Mouse (Mus musculus) liver, embryonic 11.5 days (tissue): ENCODE measurements around the gene Abcd1. TPM values are rescaled to one million over a fixed set of nuclear protein-coding genes. Genes with fewer than 3 reads are reported as not detected.

Source experiments
- ATAC-seq: fragments of 200-750 bp; cut with Nextera tagmentation; replicated peaks from 2 replicates; pipeline ENCODE4 v1.8.0; 2017; ENCODE audit warnings: moderate number of reproducible peaks, mild to moderate bottlenecking, moderate TSS enrichment, moderate library complexity; ENCODE audit not compliant: low FRiP score
- DNase-seq: peaks from one replicate; pipeline ENCODE4 v3.0.0-alpha.2; 2017; ENCODE audit warnings: low spot score
- H3K27ac ChIP-seq: fragments of 300-500 bp; sonication (generic); 2 replicates; pipeline ENCODE4 v1.5.1; 2014; ENCODE audit warnings: mild to moderate bottlenecking, low read depth, low read length, control low read depth
- H3K27me3 ChIP-seq: fragments of 300-500 bp; sonication (generic); replicated peaks from 2 replicates; pipeline ENCODE4 v1.6.1; 2014; ENCODE audit warnings: low read length, mixed read lengths; ENCODE audit not compliant: control insufficient read depth, insufficient read depth
- H3K36me3 ChIP-seq: fragments of 300-500 bp; sonication (generic); 2 replicates; pipeline ENCODE4 v1.6.1; 2014; ENCODE audit warnings: mild to moderate bottlenecking, low read length, moderate library complexity, mixed read lengths; ENCODE audit not compliant: control insufficient read depth, insufficient read depth
- H3K4me1 ChIP-seq: fragments of 300-500 bp; sonication (generic); replicated peaks from 2 replicates; pipeline ENCODE4 v1.6.1; 2014; ENCODE audit warnings: low read length, mixed read lengths; ENCODE audit not compliant: control insufficient read depth, insufficient read depth
- H3K4me2 ChIP-seq: fragments of 300-500 bp; sonication (generic); 2 replicates; pipeline ENCODE4 v1.6.1; 2014; ENCODE audit warnings: mild to moderate bottlenecking, control low read depth, moderate library complexity
- H3K4me3 ChIP-seq: fragments of 300-500 bp; sonication (generic); 2 replicates; pipeline ENCODE4 v1.5.1; 2014; ENCODE audit warnings: low read depth, low read length, control low read depth
- H3K9ac ChIP-seq: fragments of 300-500 bp; sonication (generic); 2 replicates; pipeline ENCODE4 v1.6.1; 2014; ENCODE audit warnings: low read depth, low read length, control low read depth
- H3K9me3 ChIP-seq: fragments of 300-500 bp; sonication (generic); 2 replicates; pipeline ENCODE4 v1.6.1; 2016; ENCODE audit warnings: low read length, inconsistent platforms, mixed read lengths; ENCODE audit not compliant: control insufficient read depth
- WGBS: fragments of 180-500 bp; shearing (Covaris S2); extraction: QIAGEN DNeasy Blood & Tissue Kit; methylation state at CpG from one replicate; pipeline ENCODE4 v1.1.7; 2014; 5-methylcytosine and 5-hydroxymethylcytosine counted together
- polyA plus RNA-seq: library from polyadenylated mRNA; unstranded; fragments of >200 nt; fragmentation: Nextera tagmentation; extraction: Ambion mirVana; gene quantifications from 2 replicates; pipeline ENCODE4 v1.2.1, GENCODE M21; 2014

Abcd1 gene
- polyA plus RNA-seq, 1 experiment from 2014 or later, result 13.3 TPM

DNA sequence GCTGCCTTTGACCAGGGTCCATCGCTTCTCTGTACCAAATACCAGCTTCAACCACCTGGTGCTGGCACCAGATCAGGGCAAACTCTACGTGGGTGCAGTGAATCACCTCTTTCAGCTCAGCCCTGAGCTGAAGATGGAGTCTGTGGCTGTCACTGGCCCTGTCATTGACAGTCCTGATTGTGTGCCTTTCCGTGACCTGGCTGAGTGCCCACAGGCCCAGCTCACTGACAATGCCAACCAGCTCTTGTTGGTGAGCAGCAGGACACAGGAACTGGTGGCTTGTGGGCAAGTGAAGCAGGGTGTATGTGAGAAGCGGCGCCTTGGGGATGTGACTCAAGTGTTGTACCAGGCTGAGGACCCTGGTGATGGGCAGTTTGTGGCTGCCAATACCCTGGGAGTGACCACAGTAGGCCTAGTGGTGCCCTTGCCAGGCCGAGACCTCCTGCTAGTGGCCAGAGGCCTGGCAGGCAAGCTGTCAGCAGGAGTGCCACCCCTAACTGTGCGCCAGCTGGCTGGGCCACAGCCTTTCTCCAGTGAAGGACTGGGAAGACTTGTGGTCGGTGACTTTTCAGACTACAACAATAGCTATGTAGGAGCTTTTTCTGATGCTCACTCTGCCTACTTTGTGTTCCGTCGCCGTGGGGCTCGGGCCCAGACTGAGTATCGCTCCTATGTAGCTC is 42.4 kb downstream of the Abcd1 start:
- 86% methylated on average over 13 of the region's 13 CpGs for WGBS
- peaks cover 8% of the 10 kb centered on the region for H3K27me3 ChIP-seq
- no peaks in the 10 kb centered on the region; the same call in 1 of the 2 replicates for H3K4me1 ChIP-seq
- no peak overlapping the region for H3K9ac ChIP-seq
- DNase-seq (no peak), ATAC-seq (no peak)
- H3K4me3 ChIP-seq, result no peak overlapping the region
- H3K9me3 ChIP-seq, result no peaks in the 10 kb centered on the region
- no peak overlapping the region for H3K27ac ChIP-seq
- H3K36me3 ChIP-seq, result no peaks in the 10 kb centered on the region
- no peak overlapping the region for H3K4me2 ChIP-seq

DNA sequence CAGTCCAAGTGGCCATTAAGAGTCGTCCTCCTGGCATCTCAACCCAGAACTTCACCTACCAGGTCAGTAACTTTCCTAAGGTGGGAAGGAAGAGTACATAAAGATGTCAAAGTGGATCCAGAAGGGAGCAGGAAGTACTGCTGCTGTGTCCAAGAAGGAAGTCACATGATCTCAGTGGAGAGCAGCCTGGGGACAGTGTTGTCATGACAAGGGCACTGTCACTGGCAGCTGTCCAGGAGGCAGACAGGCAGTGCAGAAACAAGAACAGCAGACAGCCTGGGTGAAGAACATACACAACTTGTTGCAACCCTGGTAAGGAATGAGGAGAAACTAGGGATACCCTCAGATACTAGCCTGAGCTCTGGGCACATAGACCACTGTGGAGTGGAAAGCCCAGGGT is 48.9 kb downstream of the Abcd1 start:
- WGBS, result 61% methylated on average over 1 of the region's 1 CpGs
- H3K27ac ChIP-seq, result no peak overlapping the region
- no peak for DNase-seq

DNA sequence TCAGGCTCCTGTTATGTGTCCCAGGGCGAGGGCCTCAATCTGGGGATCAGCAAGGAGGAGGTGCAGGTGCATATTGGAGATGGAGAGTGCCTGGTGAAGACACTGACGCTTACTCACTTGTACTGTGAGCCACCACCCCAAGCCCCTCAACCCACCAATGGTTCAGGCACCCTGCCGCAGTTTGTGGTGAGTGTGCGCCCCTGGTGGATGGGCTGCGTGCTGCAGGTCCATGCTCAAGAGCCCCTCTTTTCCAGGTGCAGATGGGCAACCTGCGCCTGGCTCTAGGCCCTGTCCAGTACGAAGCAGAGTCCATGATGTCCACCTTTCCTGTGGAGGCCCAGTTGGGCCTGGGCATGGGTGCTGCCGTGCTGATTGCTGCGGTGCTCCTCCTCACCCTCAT is 50.9 kb downstream of the Abcd1 start:
- DNase-seq (peak; percentile 41), ATAC-seq (no peak)
- WGBS, result 68% methylated on average over 9 of the region's 9 CpGs
- Histone ChIP-seq H3K9me3 (no peaks in the 10 kb centered on the region), H3K27ac (no peak overlapping the region), H3K36me3 (no peaks in the 10 kb centered on the region), H3K27me3 (no peaks in the 10 kb centered on the region; the same call in 1 of the 2 replicates), H3K4me1 (no peaks in the 10 kb centered on the region), H3K4me3 (no peak overlapping the region), H3K9ac (no peak overlapping the region), H3K4me2 (no peak overlapping the region)

More for the DNA sequence above, 48.9 kb downstream of the Abcd1 start:
- Histone ChIP-seq H3K4me1 (no peaks in the 10 kb centered on the region), H3K36me3 (no peaks in the 10 kb centered on the region), H3K4me2 (no peak overlapping the region), H3K27me3 (no peaks in the 10 kb centered on the region; the same call in 1 of the 2 replicates), H3K9ac (no peak overlapping the region), H3K9me3 (no peaks in the 10 kb centered on the region), H3K4me3 (no peak overlapping the region)
- ATAC-seq, result no peak

DNA sequence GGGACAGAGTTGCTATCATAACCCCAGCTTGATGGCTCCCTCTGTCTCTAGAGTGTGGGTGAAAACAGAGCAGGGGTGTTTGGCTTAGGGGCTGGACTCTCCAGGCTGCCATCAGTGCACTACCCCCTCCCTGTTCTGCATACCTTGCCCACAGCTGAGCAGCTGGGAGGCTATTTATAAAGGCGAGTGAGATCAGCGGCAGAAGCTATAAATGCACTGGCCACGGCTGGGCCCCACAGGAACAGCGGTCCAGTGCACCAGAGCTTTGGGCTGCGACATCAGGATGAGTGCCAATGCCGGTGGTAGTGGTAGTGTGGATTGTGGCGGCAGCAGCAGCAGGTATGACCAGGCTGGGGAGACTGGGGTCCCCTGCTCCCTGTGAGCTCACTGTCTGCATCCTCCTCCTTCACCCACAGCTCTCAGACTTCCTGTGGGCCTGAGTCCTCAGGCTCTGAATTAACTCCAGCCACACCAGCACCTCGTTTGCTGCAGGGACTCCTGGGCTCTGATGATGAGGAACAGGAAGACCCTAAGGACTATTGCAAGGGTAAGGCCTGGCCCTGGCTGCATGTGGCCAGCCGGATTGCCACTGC is 57.9 kb downstream of the Abcd1 start, which contains the start of gene Srpk3:
Gene Srpk3 (plus strand): TSS at position 238 of the 593 bp plus-strand sequence.
- H3K4me2 ChIP-seq, result no peak within 1 kb of the TSS
- WGBS, result 44% methylated on average over 9 of the region's 9 CpGs
- no peak for ATAC-seq

DNA sequence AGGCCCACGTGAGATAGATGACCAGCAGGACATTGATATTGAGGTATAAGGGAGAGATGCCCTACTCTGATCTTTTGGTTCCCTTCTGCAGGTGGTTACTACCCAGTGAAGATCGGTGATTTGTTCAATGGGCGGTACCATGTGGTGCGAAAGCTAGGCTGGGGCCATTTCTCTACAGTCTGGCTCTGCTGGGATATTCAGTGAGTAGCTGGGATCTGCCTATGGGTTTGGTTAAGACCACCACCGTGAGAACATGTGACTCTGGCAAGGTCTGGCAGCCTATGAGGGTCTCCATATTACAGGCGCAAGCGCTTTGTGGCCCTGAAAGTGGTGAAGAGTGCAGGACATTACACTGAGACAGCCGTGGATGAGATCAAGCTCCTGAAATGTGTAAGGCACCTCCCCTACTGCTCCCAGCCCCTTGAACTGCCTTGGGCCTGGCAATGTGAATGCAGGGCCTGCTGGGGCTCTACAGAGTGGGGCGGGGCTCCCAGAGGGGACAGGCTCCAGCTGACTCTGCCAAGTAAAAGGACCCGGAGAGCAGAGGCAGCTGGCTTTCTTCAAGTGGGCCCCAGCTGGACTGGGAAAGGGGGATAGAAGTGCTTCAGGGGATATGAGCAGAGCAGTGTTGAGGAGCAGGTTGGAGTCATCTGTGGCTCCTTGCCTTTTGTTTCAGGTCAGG is 58.5 kb downstream of the Abcd1 start:
- H3K9me3 ChIP-seq, result no peaks in the 10 kb centered on the region
- H3K4me3 ChIP-seq, result no peak overlapping the region
- ATAC-seq (no peak; the same call in 1 of the 2 replicates), DNase-seq (no peak)
- no peak overlapping the region for H3K4me2 ChIP-seq
- H3K9ac ChIP-seq, result no peak overlapping the region
- 81% methylated on average over 10 of the region's 10 CpGs for WGBS
- no peak overlapping the region for H3K27ac ChIP-seq
- peaks cover 5% of the 10 kb centered on the region; the same call in 1 of the 2 replicates for H3K27me3 ChIP-seq
- no peaks in the 10 kb centered on the region for H3K4me1 ChIP-seq
- no peaks in the 10 kb centered on the region; the same call in none of the 2 replicates for H3K36me3 ChIP-seq

More for the DNA sequence above, 57.9 kb downstream of the Abcd1 start, which contains the start of gene Srpk3:
- Histone ChIP-seq H3K9me3 (no peaks in the 10 kb centered on the region), H3K4me1 (no peaks in the 10 kb centered on the region), H3K36me3 (no peaks in the 10 kb centered on the region; the same call in none of the 2 replicates), H3K27ac (no peak within 1 kb of the TSS), H3K27me3 (peaks cover 5% of the 10 kb centered on the region; the same call in 1 of the 2 replicates), H3K9ac (no peak within 1 kb of the TSS), H3K4me3 (no peak within 1 kb of the TSS)
- DNase-seq, result no peak

DNA sequence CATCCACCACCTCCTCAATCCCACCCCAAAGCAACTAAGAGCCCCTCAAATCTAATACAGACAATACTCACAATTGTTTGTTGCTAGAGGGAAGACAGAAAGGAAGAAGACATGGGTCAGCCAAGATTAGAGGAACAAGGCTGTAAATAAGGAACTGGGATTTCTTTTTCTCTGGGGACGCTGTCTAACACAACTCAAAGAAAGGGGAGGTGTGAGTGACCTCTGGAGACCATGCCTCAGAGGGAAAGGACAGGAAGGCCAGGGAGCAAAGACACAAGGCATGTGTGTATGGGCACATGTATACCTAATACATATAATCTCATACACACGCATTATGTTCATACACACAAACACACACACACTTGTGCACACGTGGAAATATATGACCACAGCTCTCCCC is 65.8 kb downstream of the Abcd1 start:
- WGBS, result 83% methylated on average over 3 of the region's 3 CpGs
- Histone ChIP-seq H3K4me3 (no peak overlapping the region), H3K9me3 (no peaks in the 10 kb centered on the region), H3K4me2 (no peak overlapping the region), H3K36me3 (peaks cover 4% of the 10 kb centered on the region), H3K27me3 (peaks cover 6% of the 10 kb centered on the region), H3K4me1 (no peaks in the 10 kb centered on the region), H3K9ac (no peak overlapping the region), H3K27ac (no peak overlapping the region)
- DNase-seq, result no peak
- ATAC-seq, result no peak

DNA sequence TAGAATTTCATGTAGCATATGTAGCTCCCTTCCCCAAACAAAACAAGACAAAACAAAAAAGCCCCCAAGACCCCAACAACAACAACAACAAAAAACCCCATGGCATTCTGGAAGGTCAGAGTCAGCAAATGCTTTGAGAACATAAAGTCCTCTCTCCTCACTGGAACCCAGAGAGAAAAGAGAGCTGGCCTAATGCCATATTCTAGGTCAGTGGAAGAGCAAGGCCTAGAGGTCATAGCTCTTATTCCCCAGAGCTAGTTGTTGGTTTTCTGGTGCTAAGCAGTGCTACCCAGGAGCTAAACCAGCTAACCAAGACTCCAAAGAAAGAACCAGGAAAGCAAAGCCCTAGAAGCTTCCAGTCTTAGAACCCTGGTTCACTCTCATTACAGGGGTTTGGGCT is 69.3 kb downstream of the Abcd1 start:
- Histone ChIP-seq H3K27ac (peak overlapping the region; percentile 79; the same call in 1 of the 2 replicates), H3K9ac (peak overlapping the region; percentile 67), H3K9me3 (no peaks in the 10 kb centered on the region), H3K27me3 (peaks cover 11% of the 10 kb centered on the region), H3K36me3 (peaks cover 9% of the 10 kb centered on the region; the same call in 1 of the 2 replicates), H3K4me2 (peak overlapping the region; percentile 76), H3K4me3 (peak overlapping the region; percentile 71), H3K4me1 (no peaks in the 10 kb centered on the region; the same call in 1 of the 2 replicates)
- no peak for DNase-seq
- no peak for ATAC-seq

DNA sequence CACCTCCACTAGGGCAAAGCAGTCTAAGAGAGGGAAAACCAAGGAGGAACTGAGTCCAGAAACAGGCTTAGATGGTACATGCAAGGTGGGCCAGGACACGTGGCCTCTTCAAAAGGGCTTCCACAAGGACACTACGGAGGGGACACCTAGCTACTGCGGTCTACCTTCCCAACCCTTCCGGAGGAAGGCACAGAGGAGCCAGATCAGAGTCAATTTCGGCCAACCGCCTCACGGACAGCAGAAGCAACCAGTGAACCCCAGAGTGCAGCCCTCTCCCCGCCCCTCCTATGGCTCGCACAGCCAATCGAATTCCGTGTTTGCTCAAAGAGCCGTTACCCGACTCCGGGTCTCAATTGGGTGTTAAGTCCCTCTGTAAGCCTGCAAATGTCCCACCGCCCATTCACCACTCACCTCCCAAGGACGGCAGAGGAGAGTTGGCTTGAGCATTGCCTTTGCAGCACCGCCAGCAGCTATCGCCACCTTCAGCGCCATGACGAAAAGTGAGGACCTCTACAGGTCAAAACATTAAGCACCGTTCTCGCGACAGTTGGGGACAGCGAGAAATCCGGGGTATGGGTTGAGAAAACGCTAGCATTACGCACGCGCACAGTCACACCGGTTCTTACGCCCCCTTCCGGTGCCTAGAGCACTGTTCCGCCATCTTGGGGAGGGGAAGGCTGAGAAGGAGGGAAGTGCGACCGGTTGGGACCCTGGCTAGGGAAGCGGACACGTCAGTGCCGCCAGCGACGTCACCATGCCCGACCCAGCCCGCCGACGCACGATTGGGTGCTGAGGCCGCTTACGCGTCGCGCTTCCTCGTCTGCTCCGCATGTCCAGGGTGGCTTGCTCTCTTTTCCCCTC is 70.2 kb downstream of the Abcd1 start, which contains the start of the genes Idh3g and Ssr4:
Gene Idh3g (minus strand): TSS at position 534 of the 861 bp plus-strand sequence.
Gene Ssr4 (plus strand): TSS at position 665 of the 861 bp plus-strand sequence.
- H3K36me3 ChIP-seq, result peaks cover 11% of the 10 kb centered on the region; the same call in 1 of the 2 replicates
- peak within 1 kb of the TSS; percentile 79 for H3K27ac ChIP-seq
- no peaks in the 10 kb centered on the region; the same call in 1 of the 2 replicates for H3K4me1 ChIP-seq
- DNase-seq (peak; percentile 89), ATAC-seq (peak; percentile 92)
- H3K4me2 ChIP-seq, result peak within 1 kb of the TSS; percentile 76
- H3K9ac ChIP-seq, result peak within 1 kb of the TSS; percentile 84
- 11% methylated on average over 52 of the region's 52 CpGs for WGBS
- no peaks in the 10 kb centered on the region for H3K9me3 ChIP-seq
- H3K27me3 ChIP-seq, result peaks cover 11% of the 10 kb centered on the region
- H3K4me3 ChIP-seq, result peak within 1 kb of the TSS; percentile 71
